Mouse (Mus musculus) small intestine, adult 2 months (tissue): ENCODE measurements around the gene D030056L22Rik.

Experiments
- CTCF ChIP-seq: fragments of 200-500 bp; IDR thresholded peaks from 2 replicates; pipeline ENCODE4 v1.5.1; 2012; ENCODE audit warnings: low read depth, mild to moderate bottlenecking, control low read depth, inconsistent platforms, low read length, moderate library complexity, mixed read lengths; ENCODE audit not compliant: insufficient replicate concordance, insufficient read length; ENCODE audit errors: extremely low read depth
- POLR2A ChIP-seq: fragments of 200-500 bp; IDR thresholded peaks from 2 replicates; pipeline ENCODE4 v1.6.1; 2012; ENCODE audit warnings: low read depth, mild to moderate bottlenecking, control low read depth, inconsistent platforms, low read length, moderate library complexity

GRCm38 (mm10) chr19:18758916-18759315, 45.9 kb downstream of the D030056L22Rik start:
- TF ChIP-seq POLR2A (no peak), CTCF (no peak)
